Mouse (Mus musculus) midbrain, embryonic 11.5 days (tissue): ENCODE measurements at regions not wholly inside any gene's neighbourhood (a gene's known extent, or its start where the extent isn't known, plus 50 kb on each side); places are given as distances from the start of the nearest gene placed in this dataset.

Experiments used
- ATAC-seq: fragments of 200-750 bp; cut with Nextera tagmentation; 2 replicates; pipeline ENCODE4 v1.8.0; 2017; ENCODE audit warnings: moderate TSS enrichment, moderate library complexity; ENCODE audit not compliant: low FRiP score
- DNase-seq: peaks from one replicate; pipeline ENCODE4 v3.0.0; 2015; ENCODE audit warnings: low spot score; ENCODE audit errors: missing footprints
- H3K27ac ChIP-seq: fragments of 300-500 bp; sonication (generic); 2 replicates; pipeline ENCODE4 v1.5.1; 2014; ENCODE audit warnings: low read depth, low read length
- H3K27me3 ChIP-seq: fragments of 300-500 bp; sonication (generic); 2 replicates; pipeline ENCODE4 v1.6.1; 2014; ENCODE audit warnings: mild to moderate bottlenecking, low read length, moderate library complexity, mixed read lengths; ENCODE audit not compliant: control insufficient read depth, insufficient read depth
- H3K36me3 ChIP-seq: fragments of 300-500 bp; sonication (generic); 2 replicates; pipeline ENCODE4 v1.6.1; 2014; ENCODE audit warnings: mild to moderate bottlenecking, low read length, moderate library complexity, mixed read lengths; ENCODE audit not compliant: control insufficient read depth, insufficient read depth
- H3K4me1 ChIP-seq: fragments of 300-500 bp; sonication (generic); 2 replicates; pipeline ENCODE4 v1.6.1; 2014; ENCODE audit warnings: low read length; ENCODE audit not compliant: control insufficient read depth, insufficient read depth
- H3K4me2 ChIP-seq: fragments of 300-500 bp; sonication (generic); 2 replicates; pipeline ENCODE4 v1.6.1; 2014; ENCODE audit warnings: mild to moderate bottlenecking, moderate library complexity
- H3K4me3 ChIP-seq: fragments of 300-500 bp; sonication (generic); 2 replicates; pipeline ENCODE4 v1.5.1; 2014; ENCODE audit warnings: low read depth, low read length
- H3K9ac ChIP-seq: fragments of 300-500 bp; sonication (generic); 2 replicates; pipeline ENCODE4 v1.6.1; 2014; ENCODE audit warnings: low read length
- H3K9me3 ChIP-seq: fragments of 300-500 bp; sonication (generic); 2 replicates; pipeline ENCODE4 v1.6.1; 2016; ENCODE audit warnings: low read length; ENCODE audit not compliant: control insufficient read depth
- WGBS: fragments of 180-500 bp; shearing (Covaris S2); extraction: QIAGEN DNeasy Blood & Tissue Kit; methylation state at CpG from one replicate; pipeline ENCODE4 v1.1.7; 2014; 5-methylcytosine and 5-hydroxymethylcytosine counted together

DNA sequence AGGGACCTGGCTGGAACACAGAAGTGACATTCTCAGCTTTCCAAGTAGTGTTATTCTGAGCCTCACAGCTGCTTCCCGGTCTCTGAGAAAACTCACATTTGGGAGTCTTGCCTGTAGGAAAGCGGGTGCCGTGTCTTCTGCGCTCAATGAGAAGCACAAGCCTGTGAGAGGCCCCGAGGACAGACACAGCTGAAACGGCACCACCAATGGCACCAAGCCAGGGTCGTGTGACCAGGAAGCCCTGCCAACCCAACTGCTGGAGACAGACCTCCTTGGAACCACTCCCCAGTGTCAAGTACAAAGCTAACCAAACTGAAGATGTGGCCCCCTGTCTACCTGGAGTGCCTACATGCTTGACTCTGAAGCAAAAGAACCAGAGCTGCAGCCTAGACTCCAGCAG, 121.3 kb upstream of the Ajap1 start:
- Histone ChIP-seq H3K27me3 (no peaks in the 10 kb centered on the region), H3K4me3 (no peak overlapping the region), H3K9ac (no peak overlapping the region), H3K36me3 (no peaks in the 10 kb centered on the region), H3K4me1 (peaks cover 11% of the 10 kb centered on the region), H3K27ac (no peak overlapping the region), H3K9me3 (no peaks in the 10 kb centered on the region), H3K4me2 (no peak overlapping the region)
- ATAC-seq (no peak), DNase-seq (no peak)
- WGBS, result 87% methylated on average over 7 of the region's 7 CpGs

DNA sequence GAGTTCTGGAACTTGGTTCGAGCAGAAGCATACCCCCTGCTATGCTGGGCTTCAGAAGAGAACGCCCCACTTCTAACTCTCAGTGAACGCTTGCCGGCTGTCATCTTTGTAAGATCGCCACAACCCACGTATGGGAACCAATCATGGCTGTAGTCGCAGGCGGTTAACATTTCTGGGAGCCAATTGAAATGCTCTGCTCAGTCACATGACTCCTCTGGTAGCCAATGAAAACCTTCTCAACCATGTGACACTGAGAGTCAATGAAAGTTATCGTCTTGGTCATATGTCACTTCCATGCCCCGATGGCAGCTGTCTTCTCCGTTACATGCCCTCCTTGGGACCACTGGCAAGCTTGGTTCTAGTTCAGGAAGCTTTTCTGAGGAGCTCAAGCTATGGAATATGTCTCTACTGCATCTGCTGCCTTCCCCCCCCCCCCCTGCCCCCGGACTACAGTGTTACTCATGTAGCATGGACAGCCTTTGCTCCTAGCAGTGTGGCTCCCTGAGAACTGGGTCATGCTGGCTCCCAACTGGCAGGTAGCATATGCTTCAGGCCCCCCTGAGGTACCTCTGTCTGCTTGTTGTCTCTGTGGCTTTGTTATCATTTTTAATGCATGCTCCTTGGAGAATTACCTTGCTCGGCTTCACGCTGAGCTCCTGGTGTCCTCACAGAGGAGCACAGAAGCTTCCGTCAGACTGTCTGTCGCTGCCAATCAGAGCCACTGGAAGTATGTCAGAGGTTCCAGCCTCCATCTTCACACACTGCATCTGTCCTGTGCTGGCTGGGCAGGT, 122.3 kb upstream of the Ajap1 start:
- H3K36me3 ChIP-seq, result no peaks in the 10 kb centered on the region
- H3K9ac ChIP-seq, result no peak overlapping the region
- H3K27me3 ChIP-seq, result no peaks in the 10 kb centered on the region
- no peak for DNase-seq
- no peak overlapping the region for H3K4me2 ChIP-seq
- no peaks in the 10 kb centered on the region for H3K9me3 ChIP-seq
- no peak overlapping the region for H3K27ac ChIP-seq
- no peak overlapping the region for H3K4me3 ChIP-seq
- WGBS, result 90% methylated on average over 16 of the region's 16 CpGs
- H3K4me1 ChIP-seq, result peaks cover 8% of the 10 kb centered on the region
- ATAC-seq, result no peak

DNA sequence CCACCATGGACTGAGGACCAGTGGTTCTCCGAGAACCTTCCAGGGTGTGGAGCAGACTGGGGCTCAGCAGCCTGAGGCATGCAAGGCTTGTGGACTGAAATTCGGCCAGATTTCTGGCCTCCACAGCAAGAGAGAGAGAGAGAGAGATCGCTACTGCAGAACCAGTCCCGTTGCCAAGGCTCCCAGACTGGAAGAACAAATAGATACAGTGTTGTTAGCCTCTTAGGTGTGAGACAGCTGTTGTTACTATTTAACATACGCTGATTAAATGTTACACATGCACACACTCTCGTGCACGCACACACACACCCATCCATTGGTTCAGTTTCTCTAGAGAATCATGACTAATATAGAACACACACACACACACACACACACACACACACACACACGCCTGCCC, 133.4 kb upstream of the Ajap1 start:
- Histone ChIP-seq H3K4me1 (no peaks in the 10 kb centered on the region), H3K9me3 (no peaks in the 10 kb centered on the region; the same call in 1 of the 2 replicates), H3K27me3 (no peaks in the 10 kb centered on the region), H3K4me3 (no peak overlapping the region), H3K4me2 (no peak overlapping the region), H3K27ac (no peak overlapping the region), H3K36me3 (no peaks in the 10 kb centered on the region), H3K9ac (no peak overlapping the region)
- ATAC-seq, result no peak
- 73% methylated on average over 8 of the region's 8 CpGs for WGBS
- DNase-seq, result no peak

DNA sequence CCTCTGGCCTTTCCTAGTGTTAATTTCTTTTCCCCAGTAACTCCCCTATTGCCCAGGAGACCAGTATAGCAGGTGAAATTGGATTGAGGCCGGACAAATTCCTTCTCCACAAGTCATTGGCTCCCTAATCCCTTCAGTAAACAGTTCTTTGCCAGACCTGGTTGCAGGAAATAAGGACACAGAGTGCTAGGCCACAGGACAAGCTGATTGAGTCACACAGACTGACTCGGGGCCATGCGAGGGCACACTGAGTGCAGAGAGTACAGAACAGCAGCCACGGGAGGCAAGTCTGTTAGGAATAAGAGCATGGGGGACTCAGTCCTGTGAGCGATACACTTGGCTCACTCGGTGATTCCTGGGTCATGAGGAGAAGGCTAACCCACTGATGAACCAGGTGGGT, 134.3 kb upstream of the Ajap1 start:
- WGBS, result 69% methylated on average over 6 of the region's 6 CpGs
- H3K27me3 ChIP-seq, result no peaks in the 10 kb centered on the region
- H3K4me2 ChIP-seq, result no peak overlapping the region
- no peak overlapping the region for H3K4me3 ChIP-seq
- no peaks in the 10 kb centered on the region for H3K4me1 ChIP-seq
- H3K9ac ChIP-seq, result no peak overlapping the region
- H3K27ac ChIP-seq, result no peak overlapping the region
- DNase-seq (no peak), ATAC-seq (no peak)
- no peaks in the 10 kb centered on the region for H3K36me3 ChIP-seq
- H3K9me3 ChIP-seq, result no peaks in the 10 kb centered on the region

DNA sequence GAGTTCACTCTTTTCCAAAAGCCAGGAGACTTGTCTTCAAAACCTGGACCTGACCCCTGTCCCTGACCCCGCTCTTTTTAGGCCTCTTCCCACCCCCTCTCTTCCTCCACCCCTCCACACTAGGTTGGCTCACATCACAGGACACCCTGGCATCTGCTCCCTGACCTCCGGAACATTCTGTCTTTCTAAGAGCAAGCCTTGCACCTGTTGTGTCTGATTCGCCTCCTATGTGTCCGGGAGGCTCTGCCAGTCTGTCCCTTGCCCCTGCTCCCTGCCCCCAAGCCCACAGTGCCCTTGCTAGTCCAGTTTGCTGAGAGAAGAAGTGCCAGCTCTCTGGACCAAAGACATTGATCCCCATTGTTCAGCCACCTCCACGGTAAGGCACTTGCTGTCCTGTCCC, 138.3 kb upstream of the Ajap1 start:
- DNase-seq, result no peak
- H3K4me2 ChIP-seq, result no peak overlapping the region
- no peaks in the 10 kb centered on the region for H3K36me3 ChIP-seq
- ATAC-seq, result no peak
- H3K9me3 ChIP-seq, result no peaks in the 10 kb centered on the region
- no peaks in the 10 kb centered on the region for H3K27me3 ChIP-seq
- H3K9ac ChIP-seq, result no peak overlapping the region
- H3K4me3 ChIP-seq, result no peak overlapping the region
- H3K4me1 ChIP-seq, result no peaks in the 10 kb centered on the region
- 75% methylated on average over 5 of the region's 5 CpGs for WGBS
- no peak overlapping the region for H3K27ac ChIP-seq

DNA sequence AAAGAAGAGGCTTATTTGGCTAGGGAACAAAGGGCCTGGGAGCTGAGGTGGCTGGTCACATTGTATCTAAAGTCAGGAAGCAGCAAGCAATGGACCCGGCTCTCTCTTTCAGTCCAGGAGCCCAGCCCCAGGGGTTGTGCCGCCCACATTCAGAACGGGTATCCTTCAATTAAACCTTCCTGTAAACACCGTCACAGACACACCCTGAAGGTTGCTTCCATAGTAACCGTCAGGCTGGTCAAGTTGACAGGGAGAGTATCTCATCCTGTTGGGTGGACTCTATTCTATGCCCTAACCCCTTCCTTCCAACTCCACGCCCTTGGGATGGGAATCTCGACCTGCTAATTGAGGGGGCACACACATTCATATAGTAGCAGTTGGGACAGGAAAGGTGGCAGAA, 148.6 kb upstream of the Ajap1 start:
- Histone ChIP-seq H3K4me1 (no peaks in the 10 kb centered on the region), H3K4me3 (no peak overlapping the region), H3K4me2 (no peak overlapping the region), H3K9ac (no peak overlapping the region), H3K27ac (no peak overlapping the region), H3K27me3 (no peaks in the 10 kb centered on the region), H3K36me3 (no peaks in the 10 kb centered on the region), H3K9me3 (no peaks in the 10 kb centered on the region)
- ATAC-seq (no peak), DNase-seq (no peak)
- WGBS, result 68% methylated on average over 7 of the region's 7 CpGs

DNA sequence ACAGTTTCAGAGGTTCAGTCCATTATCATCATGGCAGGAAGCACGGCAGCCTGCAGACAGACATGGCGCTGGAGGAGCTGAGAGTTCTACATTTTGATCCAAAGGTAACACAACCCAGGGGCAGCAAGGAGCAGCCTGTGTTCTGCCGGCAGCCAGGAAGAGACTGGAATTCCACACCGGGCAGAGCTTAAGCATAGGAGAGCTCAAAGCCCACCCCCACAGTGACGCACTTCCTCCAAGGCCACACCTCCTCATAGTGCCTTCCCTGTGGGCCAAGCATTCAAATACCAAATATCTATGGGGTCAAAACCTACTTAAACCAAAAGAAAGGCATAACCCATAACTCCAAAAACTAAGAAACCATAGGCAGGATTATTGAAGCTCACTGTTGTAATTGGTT, 149.4 kb upstream of the Ajap1 start:
- Histone ChIP-seq H3K27ac (no peak overlapping the region), H3K4me1 (no peaks in the 10 kb centered on the region), H3K4me2 (no peak overlapping the region), H3K4me3 (no peak overlapping the region), H3K27me3 (no peaks in the 10 kb centered on the region), H3K9me3 (no peaks in the 10 kb centered on the region), H3K9ac (no peak overlapping the region), H3K36me3 (no peaks in the 10 kb centered on the region)
- no peak for ATAC-seq
- DNase-seq, result no peak
- 96% methylated on average over 5 of the region's 5 CpGs for WGBS

DNA sequence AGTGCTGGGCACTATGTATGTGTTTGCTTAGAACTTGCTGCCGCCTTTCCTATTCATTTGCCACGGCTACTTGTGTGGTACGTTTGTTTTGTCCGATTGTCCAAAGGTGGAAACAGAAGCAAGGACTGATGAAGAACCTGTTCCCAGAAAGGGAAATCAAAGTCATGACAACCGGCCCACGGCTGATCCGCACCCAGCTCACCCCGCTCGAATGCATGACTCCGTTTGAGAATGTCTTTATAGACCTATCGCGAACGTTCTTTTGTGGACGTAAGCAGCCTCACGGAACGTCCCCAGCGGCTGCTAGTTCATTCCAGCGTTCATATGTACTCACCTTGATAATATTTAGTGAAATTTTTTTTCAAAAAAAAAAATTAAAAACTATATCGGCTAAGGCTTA, 149.9 kb upstream of the Ajap1 start:
- no peaks in the 10 kb centered on the region for H3K9me3 ChIP-seq
- H3K4me2 ChIP-seq, result no peak overlapping the region
- no peaks in the 10 kb centered on the region for H3K36me3 ChIP-seq
- ATAC-seq, result no peak
- no peak overlapping the region for H3K4me3 ChIP-seq
- no peaks in the 10 kb centered on the region for H3K27me3 ChIP-seq
- no peak overlapping the region for H3K9ac ChIP-seq
- H3K27ac ChIP-seq, result no peak overlapping the region
- DNase-seq, result no peak
- 84% methylated on average over 19 of the region's 19 CpGs for WGBS
- H3K4me1 ChIP-seq, result no peaks in the 10 kb centered on the region

DNA sequence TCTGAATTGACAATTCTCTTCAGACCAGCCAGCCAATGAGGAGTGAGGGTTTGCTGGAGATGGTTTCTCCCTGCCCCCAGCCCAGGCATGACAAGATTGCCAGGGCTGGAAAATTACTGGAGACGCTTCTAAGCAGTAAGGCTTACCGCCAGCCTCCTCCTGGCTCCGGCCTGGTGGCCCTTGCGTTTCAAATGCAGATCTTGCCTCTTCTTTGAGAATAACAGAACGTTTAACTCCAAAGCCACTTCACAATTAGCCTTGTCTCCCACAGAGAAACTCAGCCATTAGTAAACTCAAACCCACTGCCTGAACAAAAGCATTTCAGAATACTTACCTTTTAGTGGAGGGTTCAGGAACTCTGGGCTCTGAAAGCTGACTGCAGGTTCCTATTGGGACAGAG, 150.6 kb upstream of the Ajap1 start:
- H3K9ac ChIP-seq, result no peak overlapping the region
- no peak overlapping the region for H3K4me3 ChIP-seq
- H3K9me3 ChIP-seq, result no peaks in the 10 kb centered on the region
- H3K4me2 ChIP-seq, result no peak overlapping the region
- H3K36me3 ChIP-seq, result no peaks in the 10 kb centered on the region
- DNase-seq (no peak), ATAC-seq (no peak)
- no peak overlapping the region for H3K27ac ChIP-seq
- H3K27me3 ChIP-seq, result no peaks in the 10 kb centered on the region
- no peaks in the 10 kb centered on the region for H3K4me1 ChIP-seq
- WGBS, result 14% methylated on average over 5 of the region's 5 CpGs
